Mouse (Mus musculus) lung, adult 2 months (tissue): ENCODE measurements around the gene Map3k21. TPM values are rescaled to one million over a fixed set of nuclear protein-coding genes. Genes with fewer than 3 reads are reported as not detected.
A peak's percentile ranks its signal among the peaks of the same experiment; 100 is the strongest.

Experiments used
- DNase-seq: peaks from one replicate; pipeline ENCODE4 v3.0.0; 2022
- H3K4me1 ChIP-seq: fragments of 200-500 bp; 2 replicates; pipeline ENCODE4 v1.6.1; 2011; ENCODE audit warnings: low read length; ENCODE audit not compliant: control insufficient read depth, insufficient read depth
- H3K4me3 ChIP-seq: fragments of 200-500 bp; replicated peaks from 2 replicates; pipeline ENCODE3; 2011; ENCODE audit warnings: low read depth, mild to moderate bottlenecking, control low read depth, low read length; ENCODE audit errors: extremely low read depth
- CTCF ChIP-seq: fragments of 200-500 bp; IDR thresholded peaks from 2 replicates; pipeline ENCODE4 v1.5.1; 2011; ENCODE audit warnings: mild to moderate bottlenecking, low read length, control low read depth; ENCODE audit not compliant: insufficient read depth
- POLR2A ChIP-seq: fragments of 200-500 bp; IDR thresholded peaks from 2 replicates; pipeline ENCODE4 v1.6.1; 2011; ENCODE audit warnings: low read depth, mild to moderate bottlenecking, control low read depth, low read length, borderline replicate concordance; ENCODE audit errors: extremely low read depth
- WGBS: fragments of 180-500 bp; shearing (Covaris S2); methylation state at CpG from one replicate; pipeline ENCODE4 v1.1.7; 2018; 5-methylcytosine and 5-hydroxymethylcytosine counted together
- polyA plus RNA-seq: library from polyadenylated mRNA; depleted of rRNA; stranded (reverse); fragments of >200 nt; gene quantifications from 2 replicates; pipeline ENCODE4 v1.2.3, GENCODE M21; 2012

The Map3k21 gene
- polyA plus RNA-seq, 1 experiment: 1.3 TPM

DNA sequence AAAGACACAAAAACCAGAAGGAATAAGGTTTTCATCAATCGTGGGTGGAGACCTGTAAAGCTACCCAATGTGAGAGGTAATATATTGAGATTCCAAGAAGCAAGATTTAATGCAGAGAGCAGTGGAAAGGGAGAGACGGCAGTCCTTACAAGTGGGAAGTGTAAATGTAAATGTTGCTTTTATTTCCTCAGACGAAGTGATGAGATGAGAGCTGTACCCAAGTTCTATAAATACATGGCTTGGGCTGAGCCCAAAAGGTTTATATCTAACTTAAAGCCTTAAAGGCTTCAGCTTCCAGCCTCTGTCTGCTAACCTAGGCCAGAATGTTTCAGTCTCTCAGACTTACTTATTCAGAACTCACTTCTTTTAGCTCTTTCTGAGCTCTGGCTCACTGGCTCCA is 20.3 kb upstream of the Map3k21 start:
- H3K4me3 ChIP-seq: no peak overlapping the region
- H3K4me1 ChIP-seq: no peaks in the 10 kb centered on the region
- DNase-seq: no peak
- WGBS: 53% methylated on average over 3 of the region's 3 CpGs
- TF ChIP-seq POLR2A (no peak), CTCF (no peak)

GRCm38 (mm10) chr8:125897388-125897787 is 12.9 kb upstream of the Map3k21 start:
- no peak for DNase-seq
- 62% methylated on average over 11 of the region's 11 CpGs for whole genome bisulfite sequencing
- no peak for TF ChIP-seq POLR2A
- no peak for TF ChIP-seq CTCF
- no peak overlapping the region for H3K4me3 ChIP-seq
- H3K4me1 ChIP-seq: no peaks in the 10 kb centered on the region

DNA sequence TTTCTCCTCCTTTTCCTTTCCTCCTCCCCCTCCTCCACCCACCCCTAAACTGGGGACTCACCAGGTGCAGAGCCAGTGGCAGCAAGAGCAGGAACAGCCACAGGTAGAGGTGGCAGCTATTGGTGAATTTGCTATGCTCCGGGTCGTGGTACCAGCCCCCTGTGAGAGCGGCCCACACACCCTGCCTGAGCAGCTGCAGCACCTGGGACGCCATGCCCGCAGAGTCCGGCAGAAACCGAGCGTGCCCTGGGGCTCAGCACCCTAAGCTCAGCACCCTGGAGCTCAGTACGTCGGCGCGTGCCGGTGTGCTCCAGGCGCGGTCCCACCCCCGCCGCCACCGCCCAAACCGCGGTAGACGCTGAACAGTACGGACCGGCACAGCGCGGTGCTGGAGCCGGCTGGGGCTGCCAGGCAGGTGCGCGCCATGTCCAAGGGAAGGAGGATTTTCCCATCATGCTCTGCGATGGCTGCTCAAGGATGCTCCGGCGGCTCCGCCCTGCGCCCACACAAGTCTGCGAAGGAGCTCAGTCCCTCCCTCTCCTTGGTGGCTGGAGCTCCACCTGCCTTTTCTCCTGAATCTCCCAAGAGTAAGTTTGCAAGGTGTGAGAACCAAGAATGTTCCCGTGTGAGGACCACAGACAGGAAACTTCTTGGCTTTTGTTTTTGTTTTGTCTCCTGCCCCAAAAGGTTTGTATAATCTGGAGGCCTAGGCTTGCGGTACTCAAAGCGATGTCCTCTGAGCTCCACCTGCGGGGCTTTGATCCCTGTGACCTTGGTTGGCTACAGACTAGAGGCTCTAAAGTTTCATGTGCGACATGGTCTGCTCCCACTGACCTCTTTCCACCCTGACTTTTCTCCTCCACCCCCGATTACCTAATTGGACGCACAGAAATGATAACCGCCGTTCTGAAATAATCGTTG is 12.1 kb upstream of the Map3k21 start, which contains the start of gene Pcnx2:
Gene Pcnx2 (minus strand): TSS at position 450 of the 921 bp plus-strand sequence.
- no peak within 1 kb of the TSS for H3K4me3 ChIP-seq
- no peaks in the 10 kb centered on the region for H3K4me1 ChIP-seq
- 8% methylated on average over 44 of the region's 44 CpGs for WGBS
- TF ChIP-seq POLR2A (no peak), CTCF (no peak)
- DNase-seq: no peak

- WGBS: 0% methylated on average over 6 of the region's 6 CpGs
- no peaks in the 10 kb centered on the region for H3K4me1 ChIP-seq
- TF ChIP-seq CTCF (peak; percentile 54), POLR2A (no peak)
- DNase-seq: no peak
- no peak overlapping the region for H3K4me3 ChIP-seq
These were observed 11.4 kb upstream of the Map3k21 start for GRCm38 (mm10) chr8:125898899-125899298.

DNA sequence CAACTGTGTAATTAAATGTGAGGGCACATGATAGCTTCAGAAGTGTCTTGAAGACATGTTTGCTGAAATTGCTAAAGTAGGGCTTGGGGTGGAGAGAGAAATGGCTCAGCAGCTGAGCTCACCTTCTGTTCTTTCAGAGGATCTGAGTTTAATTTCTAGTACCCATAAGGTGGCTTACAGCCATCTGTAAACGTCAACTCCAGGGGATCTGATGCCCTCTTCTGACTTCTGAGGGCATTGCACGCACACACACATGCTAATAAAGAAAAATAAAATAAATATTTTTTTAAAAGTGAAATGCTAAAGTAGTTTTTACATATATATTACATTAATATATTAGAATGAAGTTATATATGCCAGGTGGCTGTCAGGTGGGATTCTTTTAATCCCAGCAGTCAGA is 9.1 kb upstream of the Map3k21 start:
- WGBS: 27% methylated on average over 2 of the region's 2 CpGs
- Histone ChIP-seq H3K4me3 (no peak overlapping the region), H3K4me1 (no peaks in the 10 kb centered on the region)
- no peak for TF ChIP-seq POLR2A
- no peak for TF ChIP-seq CTCF
- DNase-seq: no peak

DNA sequence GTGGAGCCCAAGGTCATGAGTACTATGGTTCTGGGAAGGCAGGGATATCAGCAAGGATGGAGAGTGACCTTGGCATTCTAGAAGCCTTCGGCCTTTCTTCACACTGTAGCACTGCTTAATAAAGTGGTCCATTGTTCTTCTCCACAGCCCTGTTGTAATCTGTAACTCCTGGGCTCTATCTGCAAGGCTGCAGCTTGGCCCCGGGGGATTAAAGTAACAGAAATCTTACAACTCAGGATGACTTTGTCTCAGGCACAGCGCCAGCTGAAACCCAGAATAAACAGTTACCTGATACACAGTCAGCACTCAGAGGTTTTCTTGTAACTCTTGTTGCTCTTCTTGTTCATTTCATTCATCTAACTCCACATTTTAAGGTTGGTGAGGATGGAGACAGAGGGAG is 7.7 kb upstream of the Map3k21 start:
- TF ChIP-seq POLR2A (no peak), CTCF (no peak)
- no peak for DNase-seq
- WGBS: 45% methylated on average over 3 of the region's 3 CpGs
- Histone ChIP-seq H3K4me1 (no peaks in the 10 kb centered on the region), H3K4me3 (no peak overlapping the region)

GRCm38 (mm10) chr8:125905341-125905740 is 4.9 kb upstream of the Map3k21 start:
- WGBS: 57% methylated on average over 2 of the region's 2 CpGs
- no peaks in the 10 kb centered on the region for H3K4me1 ChIP-seq
- no peak for TF ChIP-seq POLR2A
- no peak for TF ChIP-seq CTCF
- H3K4me3 ChIP-seq: no peak overlapping the region
- DNase-seq: no peak

- TF ChIP-seq CTCF: 0 out of 2 replicates have a peak, but pooled peaks have one; percentile 2
- TF ChIP-seq POLR2A: no peak
- DNase-seq: no peak
- no peaks in the 10 kb centered on the region for H3K4me1 ChIP-seq
- 62% methylated on average over 2 of the region's 2 CpGs for WGBS
- H3K4me3 ChIP-seq: no peak overlapping the region
These were observed 2.9 kb upstream of the Map3k21 start for GRCm38 (mm10) chr8:125907311-125907710.

DNA sequence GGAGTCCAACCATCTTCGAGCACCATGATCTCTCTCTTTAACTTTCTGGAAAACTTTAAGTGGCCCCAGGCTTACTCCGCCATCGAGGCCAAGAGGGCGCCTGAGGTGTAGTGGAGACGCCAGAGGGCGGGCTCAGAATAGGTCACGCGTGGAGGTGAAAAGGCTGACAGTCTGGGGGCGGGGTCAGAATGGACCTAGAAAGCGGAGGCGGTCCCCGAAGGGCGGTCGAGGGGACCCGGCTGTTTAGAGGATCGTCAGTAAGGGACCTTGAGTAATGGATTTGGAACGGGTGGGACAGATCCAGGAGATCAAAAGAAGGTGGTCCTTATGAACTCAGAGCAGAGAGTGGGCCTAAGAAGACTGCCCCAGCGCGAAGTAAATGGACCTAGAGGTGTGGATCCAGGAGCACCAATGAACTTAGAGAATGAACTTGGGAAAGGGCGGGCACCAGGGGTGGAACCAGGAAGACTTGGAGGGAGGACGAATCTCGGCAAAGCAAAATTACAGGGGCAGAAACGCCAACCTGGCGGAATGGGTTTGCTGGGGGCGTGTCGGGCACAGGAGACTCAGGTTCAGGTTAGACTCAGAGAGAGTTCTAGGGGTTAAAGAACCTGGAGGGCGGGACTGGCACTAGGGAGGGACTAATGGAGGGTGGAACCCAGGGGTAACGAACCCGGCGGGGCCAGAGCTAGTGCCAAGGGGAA is 437 bp upstream of the Map3k21 start:
- peak overlapping the region; percentile 32 for H3K4me3 ChIP-seq
- peak; percentile 73 for DNase-seq
- TF ChIP-seq CTCF: no peak
- TF ChIP-seq POLR2A: no peak
- no peaks in the 10 kb centered on the region for H3K4me1 ChIP-seq
- 4% methylated on average over 30 of the region's 30 CpGs for WGBS

- TF ChIP-seq POLR2A (no peak), CTCF (no peak)
- DNase-seq: no peak
- H3K4me3 ChIP-seq: peak overlapping the region; percentile 30
- WGBS: 2% methylated on average over 31 of the region's 31 CpGs
- no peaks in the 10 kb centered on the region for H3K4me1 ChIP-seq
These were observed 955 bp downstream of the Map3k21 start for GRCm38 (mm10) chr8:125911229-125911580.
